Mouse (Mus musculus) regulatory T cell (primary cell): ENCODE data around the gene Cwc22.

Source experiments
- in situ Hi-C: fragments of 300-600 bp; cut with MboI, MseI; formaldehyde crosslinking; loops from one replicate; pipeline ENCODE4 v1.15.1; 2025; ENCODE audit warnings: high pct_unique_total_duplicates

Cwc22 gene

GRCm38 (mm10) chr2:77901269-77901668 is 44.9 kb downstream of the Cwc22 start:
- in situ Hi-C loops, result loop anchor here (25.0 kb wide), 2 partner anchors 1386 to 1514 kb away; no protein-coding TSS in a partner anchor

DNA sequence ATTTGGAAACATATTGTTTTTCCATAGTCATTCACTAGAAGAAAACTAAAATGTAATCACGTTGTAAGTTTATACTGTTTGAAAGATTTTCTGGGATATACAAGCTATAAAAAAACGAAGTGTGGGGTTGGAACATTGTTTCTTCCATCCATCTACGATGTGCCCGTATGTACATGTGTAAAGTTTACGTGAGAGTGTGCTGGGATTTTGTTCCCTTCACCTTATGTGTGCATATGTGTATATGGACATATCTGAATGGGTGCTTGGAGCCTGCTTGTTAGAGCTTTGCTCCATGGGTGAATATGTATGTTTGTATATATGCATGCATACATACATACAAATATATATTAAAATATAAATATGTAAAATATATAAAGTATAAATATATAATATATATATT is 45.4 kb downstream of the Cwc22 start:
- in situ Hi-C loops, result loop anchor here (25.0 kb wide), 2 partner anchors 1387 to 1513 kb away; no protein-coding TSS in a partner anchor

DNA sequence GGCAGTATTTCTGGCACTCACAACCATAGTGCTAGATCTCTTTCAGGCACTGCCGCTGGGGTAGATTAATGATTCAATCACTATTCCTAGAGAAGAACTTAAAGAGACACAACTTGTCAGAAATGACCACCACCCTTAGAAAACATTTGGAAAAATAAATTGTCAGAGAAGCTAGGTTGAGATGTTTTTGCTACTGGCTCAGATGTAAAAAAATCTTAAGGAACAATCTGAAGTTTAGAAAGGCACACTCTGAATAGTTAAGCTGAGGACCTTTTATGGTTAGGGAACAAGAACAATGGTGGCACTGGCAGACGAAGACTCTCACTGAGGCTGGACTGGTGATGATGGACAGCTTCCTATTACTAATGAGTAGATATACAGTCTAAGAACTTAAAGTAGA is 46.1 kb downstream of the Cwc22 start:
- in situ Hi-C loops, result loop anchor here (25.0 kb wide), 2 partner anchors 1387 to 1513 kb away; no protein-coding TSS in a partner anchor

DNA sequence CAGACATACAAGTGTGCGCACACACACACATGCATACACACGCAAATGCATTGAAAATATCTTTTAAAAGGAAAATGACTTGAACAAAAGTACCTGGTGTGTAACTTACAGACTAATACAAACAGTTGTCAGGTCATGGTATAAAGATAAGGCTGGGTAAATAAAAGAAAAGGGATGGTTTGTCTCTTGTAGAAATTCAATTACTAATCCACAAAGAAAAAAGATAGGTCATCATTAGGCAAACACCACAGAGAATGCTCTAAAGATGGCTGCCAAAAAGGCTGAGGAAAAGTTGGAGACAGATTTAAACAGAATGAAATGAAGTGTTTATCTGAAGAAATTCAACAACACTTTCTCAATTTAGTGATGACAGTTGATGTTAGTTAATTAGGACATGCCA is 47.7 kb downstream of the Cwc22 start:
- in situ Hi-C loops, result loop anchor here (5.0 kb wide), 1 partner anchor 34 kb away; no protein-coding TSS in a partner anchor

DNA sequence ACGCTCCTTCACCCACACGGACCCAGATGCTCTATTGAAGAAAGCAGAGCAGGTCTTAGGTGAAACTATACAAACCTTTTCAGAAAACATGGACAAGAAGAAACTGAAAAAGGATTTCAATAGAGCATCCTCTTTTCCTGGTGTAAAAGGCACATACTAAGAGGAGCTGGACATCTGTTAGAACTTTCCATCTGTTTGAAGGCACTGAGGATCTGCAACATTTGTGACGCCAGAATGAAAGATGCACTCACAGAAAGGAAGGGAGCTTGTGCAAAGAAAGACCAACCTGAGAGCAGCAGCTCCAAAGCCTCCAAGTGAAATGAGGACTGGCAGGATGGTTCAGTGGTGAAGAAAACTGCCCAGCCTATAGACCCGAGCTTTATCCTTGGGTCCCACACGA is 48.2 kb downstream of the Cwc22 start:
- in situ Hi-C loops, result loop anchor here (5.0 kb wide), 1 partner anchor 34 kb away; no protein-coding TSS in a partner anchor

- in situ Hi-C loops, result loop anchor here (5.0 kb wide), 1 partner anchor 35 kb away; no protein-coding TSS in a partner anchor
Measured at GRCm38 (mm10) chr2:77897558-77897899, 48.6 kb downstream of the Cwc22 start.

- in situ Hi-C loops, result loop anchor here (5.0 kb wide), 1 partner anchor 35 kb away; no protein-coding TSS in a partner anchor
Measured at GRCm38 (mm10) chr2:77896843-77897557, 49.2 kb downstream of the Cwc22 start.

DNA sequence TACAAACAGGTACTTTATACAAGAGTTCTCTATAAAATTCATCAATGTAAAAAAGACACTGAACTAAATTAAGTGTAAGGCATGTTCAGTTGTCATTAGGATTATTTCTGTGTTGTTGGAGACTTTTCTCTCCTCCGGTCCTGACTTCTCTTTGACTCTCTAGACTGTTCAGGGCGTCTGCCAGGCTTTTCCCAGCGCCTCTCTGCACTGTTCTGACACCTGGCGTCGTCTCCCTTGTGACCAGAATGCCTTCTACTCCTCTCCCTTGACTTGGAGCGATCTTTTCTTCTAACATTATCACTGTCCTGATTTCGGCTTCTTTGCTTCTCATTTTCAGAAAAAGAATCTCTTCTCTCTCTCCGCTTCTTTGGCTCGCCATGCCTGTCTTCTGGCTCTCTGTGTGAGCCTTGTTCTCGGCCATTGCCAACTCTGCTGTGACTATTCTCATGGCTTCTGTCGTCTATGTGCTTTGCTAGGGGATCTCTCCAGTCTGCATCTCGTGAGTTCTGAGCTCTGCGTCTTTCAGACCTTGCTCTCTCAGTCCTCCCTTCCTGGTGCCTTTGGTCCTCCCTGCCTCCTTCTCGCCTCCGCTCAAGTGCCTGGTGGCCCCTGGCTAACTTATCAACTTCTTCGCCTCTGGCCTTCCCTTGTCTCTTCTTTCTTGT is 50.1 kb downstream of the Cwc22 start:
- in situ Hi-C loops, result loop anchor here (5.0 kb wide), 1 partner anchor 36 kb away; no protein-coding TSS in a partner anchor

GRCm38 (mm10) chr2:77894896-77895295 is 51.3 kb downstream of the Cwc22 start:
- in situ Hi-C loops, result loop anchor here (5.0 kb wide), 1 partner anchor 37 kb away; no protein-coding TSS in a partner anchor

DNA sequence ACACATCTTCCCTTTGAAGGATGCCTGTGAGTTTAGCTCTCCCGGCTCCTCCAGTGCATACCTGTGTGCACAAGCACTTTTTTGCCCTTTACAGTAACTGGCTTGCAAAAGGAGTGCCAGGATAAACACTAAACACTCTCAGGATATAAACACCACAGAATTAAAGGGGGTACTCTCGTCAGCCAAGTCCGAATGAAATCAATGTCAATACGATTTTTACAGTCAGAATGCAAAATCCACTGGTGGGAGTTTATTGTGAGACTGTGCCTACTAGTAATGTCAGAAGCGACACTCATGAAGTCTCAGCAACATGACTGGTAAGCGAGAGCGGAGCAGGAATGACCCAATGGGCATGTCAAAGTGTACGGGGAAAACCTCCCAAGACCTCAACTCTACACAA is 52.7 kb downstream of the Cwc22 start:
- in situ Hi-C loops, result no loop called here

DNA sequence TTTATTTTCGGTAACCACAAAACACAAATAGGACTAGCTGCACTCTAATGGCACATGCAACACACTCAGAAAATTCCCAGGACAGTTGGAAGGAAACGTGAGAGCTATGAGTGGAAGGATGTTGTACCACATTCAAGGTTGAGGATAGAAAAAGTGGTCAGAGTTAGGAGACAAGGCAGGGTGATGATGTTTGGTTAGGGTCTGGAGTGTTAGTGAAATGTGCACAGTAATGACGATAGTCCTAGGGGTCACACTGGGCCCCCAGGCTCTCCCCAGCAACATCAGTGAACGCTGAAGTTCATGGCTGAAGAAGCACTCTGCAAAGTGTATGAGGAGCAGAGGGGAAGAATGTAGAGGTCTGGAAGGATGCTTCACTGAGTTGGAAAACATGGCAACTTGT is 53.6 kb downstream of the Cwc22 start:
- in situ Hi-C loops, result no loop called here

DNA sequence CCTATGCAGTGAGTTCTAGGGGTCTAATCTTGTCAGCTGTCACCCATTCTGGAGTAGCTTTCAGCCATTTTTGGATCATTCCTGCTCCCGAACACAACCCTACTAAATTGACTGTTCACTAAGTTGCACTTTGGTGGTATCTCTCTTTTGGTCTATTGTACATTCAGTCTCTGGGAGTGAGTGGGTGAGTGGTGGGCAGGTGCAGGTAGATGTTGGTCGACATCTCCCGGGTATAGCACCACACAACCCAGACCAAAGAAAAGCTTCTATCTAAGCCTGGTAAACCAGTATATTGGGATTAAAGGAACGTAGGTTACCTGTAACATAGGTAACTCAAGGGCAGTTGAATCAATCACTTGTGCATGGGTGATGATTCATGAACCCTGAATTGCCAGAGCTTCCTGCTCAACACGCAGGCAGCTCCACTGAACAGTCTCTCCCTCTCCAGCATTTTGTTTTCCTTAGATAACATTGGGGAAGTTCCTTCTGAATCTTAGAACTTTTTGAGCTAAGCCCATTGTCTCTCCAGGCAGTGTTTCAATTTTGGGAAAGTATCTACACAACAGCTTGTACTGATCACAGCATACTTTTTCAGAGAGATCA is 55.2 kb downstream of the Cwc22 start:
- in situ Hi-C loops, result no loop called here

GRCm38 (mm10) chr2:77889949-77890348 is 56.2 kb downstream of the Cwc22 start:
- in situ Hi-C loops, result no loop called here

DNA sequence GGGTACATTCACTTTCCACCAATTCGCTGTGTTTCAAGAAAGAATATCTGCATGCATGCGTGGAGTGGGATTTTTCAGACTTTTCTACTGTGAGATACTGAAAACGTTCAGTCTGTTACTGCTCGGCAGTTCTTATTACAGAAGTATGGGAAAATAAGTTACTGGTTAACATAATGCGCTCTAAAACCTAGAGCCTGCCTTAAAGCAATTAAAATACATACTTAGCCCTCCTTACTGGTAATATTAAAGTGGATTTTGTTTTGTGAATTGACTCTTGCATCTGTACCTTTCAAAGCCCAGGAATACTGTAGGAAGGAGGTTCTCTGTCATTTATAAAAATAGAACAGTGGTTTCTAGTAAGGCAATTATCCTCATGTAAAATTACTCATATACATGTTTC is 56.8 kb downstream of the Cwc22 start:
- in situ Hi-C loops, result no loop called here

DNA sequence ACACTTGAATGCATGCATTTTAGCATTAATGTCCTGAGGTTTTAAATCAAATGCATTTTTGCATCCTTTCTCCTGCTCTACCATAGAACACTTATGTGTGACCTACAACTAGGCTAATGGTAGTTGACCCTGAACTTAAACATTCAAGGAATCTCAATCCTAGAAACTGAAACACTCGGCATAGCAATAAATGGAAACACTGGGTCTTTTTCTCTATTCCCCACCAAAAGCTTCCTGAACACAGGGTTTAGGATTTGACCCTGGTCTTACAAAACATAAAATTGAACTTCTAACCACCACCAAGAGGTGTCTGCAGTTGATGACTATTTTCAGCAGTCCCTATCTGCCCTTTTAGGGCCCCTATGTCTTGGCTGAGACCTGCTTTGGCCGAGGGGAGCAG is 57.3 kb downstream of the Cwc22 start:
- in situ Hi-C loops, result no loop called here

- in situ Hi-C loops, result no loop called here
Measured at GRCm38 (mm10) chr2:77888056-77888455, 58.1 kb downstream of the Cwc22 start.

DNA sequence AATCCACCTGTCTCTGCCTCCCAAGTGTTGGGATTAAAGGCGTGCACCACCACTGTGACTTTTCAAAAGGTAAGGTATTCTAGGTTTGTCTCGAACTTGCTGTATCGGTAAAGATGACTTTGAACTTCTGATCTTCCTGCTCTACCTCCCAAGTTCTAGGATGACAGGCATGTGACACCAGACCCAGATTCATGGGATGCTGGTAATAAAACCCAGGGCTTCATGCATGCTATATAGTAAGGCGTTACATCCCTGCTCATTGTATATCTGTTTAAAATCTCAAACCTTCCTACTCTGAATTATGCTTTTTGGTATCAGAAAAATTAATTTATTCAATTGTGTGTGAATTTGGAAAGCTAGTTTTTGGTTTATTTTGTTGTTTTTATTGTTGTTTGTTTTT is 59.0 kb downstream of the Cwc22 start:
- in situ Hi-C loops, result no loop called here

DNA sequence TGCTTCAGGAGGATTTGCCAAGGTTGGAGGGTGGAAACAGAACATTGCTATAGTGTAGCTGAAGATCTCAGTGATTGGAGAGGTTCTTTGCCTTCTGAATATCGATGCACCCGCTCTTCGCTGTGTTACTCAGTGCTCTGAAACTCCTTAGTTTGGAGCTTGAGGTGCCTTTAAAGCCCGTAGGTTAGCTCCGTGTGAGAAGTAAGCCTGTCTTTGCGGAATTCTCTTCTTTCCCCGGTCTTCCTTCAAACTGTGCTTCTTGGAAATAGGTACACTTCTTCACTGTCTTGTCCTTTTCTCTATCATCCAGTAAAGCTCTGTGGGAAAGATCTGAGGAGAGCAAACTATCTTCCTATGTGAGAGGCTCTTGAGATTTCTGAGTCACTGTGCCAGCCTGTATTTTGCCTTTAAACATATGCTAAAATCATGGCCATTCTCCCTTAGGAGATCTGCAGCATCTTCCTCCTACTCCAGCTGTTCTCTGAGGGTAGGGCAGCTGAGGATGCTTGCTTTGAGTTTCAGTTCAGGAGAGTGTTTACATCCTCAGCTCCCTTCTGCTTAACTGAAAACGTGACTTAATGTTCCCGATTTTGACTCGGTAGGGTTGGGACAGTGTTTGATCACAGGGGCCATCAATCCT is 60.6 kb downstream of the Cwc22 start:
- in situ Hi-C loops, result no loop called here

DNA sequence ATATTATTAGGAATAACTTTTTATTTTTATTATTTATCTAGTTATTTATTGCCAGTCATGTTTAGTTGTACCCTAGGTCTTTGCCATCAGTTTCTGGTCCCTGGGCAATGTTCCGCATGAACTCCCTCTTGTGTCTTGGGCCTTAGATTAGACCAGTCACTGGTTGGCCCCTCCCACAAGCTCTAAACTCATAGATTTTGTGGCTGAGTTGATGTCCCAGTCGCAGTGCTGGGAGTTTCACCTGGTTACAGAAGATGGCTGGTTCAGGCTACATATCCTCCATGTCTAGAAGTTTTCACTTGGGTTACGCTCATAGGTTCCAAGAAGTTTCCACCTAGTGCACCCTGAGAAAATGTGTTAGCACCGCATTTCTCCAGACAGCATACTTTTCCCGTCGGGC is 61.1 kb downstream of the Cwc22 start:
- in situ Hi-C loops, result no loop called here

- in situ Hi-C loops, result no loop called here
Measured at GRCm38 (mm10) chr2:77884491-77884890, 61.7 kb downstream of the Cwc22 start.

GRCm38 (mm10) chr2:77882961-77883360 is 63.2 kb downstream of the Cwc22 start:
- in situ Hi-C loops, result no loop called here
